Mouse (Mus musculus): ENCODE results near the gene 1700025G04Rik.

DNA sequence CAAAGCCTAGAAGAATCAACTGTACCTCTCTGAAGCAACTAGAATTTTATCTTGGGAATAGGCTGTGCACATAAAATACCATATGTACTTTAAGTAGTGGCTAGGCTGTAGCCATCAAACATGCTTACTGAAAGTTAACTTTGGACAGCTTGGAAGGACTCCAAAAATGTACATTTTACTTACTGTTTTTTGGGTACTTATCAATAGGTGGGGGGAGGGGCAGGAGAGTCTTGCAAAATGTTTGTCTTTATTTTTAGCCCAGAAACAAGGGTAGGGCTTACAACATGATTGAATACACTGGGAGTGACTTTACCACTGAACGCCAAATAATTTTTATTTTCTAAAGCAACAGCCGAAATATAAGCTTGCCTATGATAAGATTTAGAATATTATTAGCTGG lies 118.3 kb downstream of the 1700025G04Rik start:
- TF ChIP-seq POLR2A (IDR thresholded peaks at IDR 0.05; ENCODE audit: extremely low read depth, insufficient read depth, low read length) (no peak), CTCF (IDR thresholded peaks at IDR 0.05; ENCODE audit: low read depth, low read length) (no peak)

Measured in liver, adult 2 months (tissue).